Mouse (Mus musculus) midbrain, embryonic 14.5 days (tissue): ENCODE measurements around the gene Tgm5. TPM values are rescaled to one million over a fixed set of nuclear protein-coding genes. Genes with fewer than 3 reads are reported as not detected.

Experiments
- ATAC-seq: fragments of 200-750 bp; cut with Nextera tagmentation; 2 replicates; pipeline ENCODE4 v1.8.0; 2017; ENCODE audit warnings: moderate number of reproducible peaks, moderate library complexity; ENCODE audit not compliant: low FRiP score, low TSS enrichment
- DNase-seq: peaks from one replicate; pipeline ENCODE4 v3.0.0-alpha.2; 2015
- H3K27ac ChIP-seq: fragments of 300-500 bp; sonication (generic); replicated peaks from 2 replicates; pipeline ENCODE4 v1.5.1; 2014; ENCODE audit warnings: mild to moderate bottlenecking, low read depth, low read length, moderate library complexity
- H3K27me3 ChIP-seq: fragments of 300-500 bp; sonication (generic); 2 replicates; pipeline ENCODE4 v1.6.1; 2014; ENCODE audit warnings: low read length, control low read depth, mixed read lengths; ENCODE audit not compliant: control insufficient read depth, insufficient read depth
- H3K36me3 ChIP-seq: fragments of 300-500 bp; sonication (generic); 2 replicates; pipeline ENCODE4 v1.6.1; 2014; ENCODE audit warnings: low read length, control low read depth; ENCODE audit not compliant: control insufficient read depth, insufficient read depth
- H3K4me1 ChIP-seq: fragments of 300-500 bp; sonication (generic); 2 replicates; pipeline ENCODE4 v1.6.1; 2014; ENCODE audit warnings: mild to moderate bottlenecking, antibody characterized with exemption, low read length, control low read depth; ENCODE audit not compliant: control insufficient read depth, insufficient read depth
- H3K4me2 ChIP-seq: fragments of 300-500 bp; sonication (generic); 2 replicates; pipeline ENCODE4 v1.6.1; 2014; ENCODE audit warnings: mild to moderate bottlenecking, low read length, moderate library complexity
- H3K4me3 ChIP-seq: fragments of 300-500 bp; sonication (generic); replicated peaks from 2 replicates; pipeline ENCODE4 v1.5.1; 2014; ENCODE audit warnings: low read depth, low read length
- H3K9ac ChIP-seq: fragments of 300-500 bp; sonication (generic); replicated peaks from 2 replicates; pipeline ENCODE4 v1.6.1; 2014; ENCODE audit warnings: mild to moderate bottlenecking, low read length, moderate library complexity
- H3K9me3 ChIP-seq: fragments of 300-500 bp; sonication (generic); 2 replicates; pipeline ENCODE4 v1.6.1; 2016; ENCODE audit warnings: low read length, control low read depth, mixed read lengths; ENCODE audit not compliant: control insufficient read depth
- WGBS: fragments of 180-500 bp; shearing (Covaris S2); extraction: QIAGEN DNeasy Blood & Tissue Kit; methylation state at CpG from one replicate; pipeline ENCODE4 v1.1.7; 2014; 5-methylcytosine and 5-hydroxymethylcytosine counted together
- polyA plus RNA-seq: library from polyadenylated mRNA; unstranded; fragments of >200 nt; fragmentation: Nextera tagmentation; extraction: Ambion mirVana; gene quantifications from 2 replicates; pipeline ENCODE4 v1.2.1, GENCODE M21; 2014

Tgm5 gene
- polyA plus RNA-seq, 1 experiment from 2014 or later: not detected

- 24% methylated on average over 9 of the region's 9 CpGs for WGBS
- H3K4me2 ChIP-seq: no peak overlapping the region
- H3K4me3 ChIP-seq: no peak overlapping the region
- no peaks in the 10 kb centered on the region for H3K4me1 ChIP-seq
- no peak overlapping the region for H3K9ac ChIP-seq
- H3K27ac ChIP-seq: no peak overlapping the region
- ATAC-seq (no peak), DNase-seq (peak; percentile 88)
- H3K36me3 ChIP-seq: no peaks in the 10 kb centered on the region
- H3K9me3 ChIP-seq: no peaks in the 10 kb centered on the region
- H3K27me3 ChIP-seq: no peaks in the 10 kb centered on the region
Measured at GRCm38 (mm10) chr2:121102051-121102450, 16.4 kb upstream of the Tgm5 start.

GRCm38 (mm10) chr2:121089751-121090150, 4.1 kb upstream of the Tgm5 start:
- Histone ChIP-seq H3K4me2 (no peak overlapping the region), H3K4me3 (no peak overlapping the region), H3K9me3 (no peaks in the 10 kb centered on the region), H3K36me3 (no peaks in the 10 kb centered on the region), H3K27ac (no peak overlapping the region), H3K4me1 (no peaks in the 10 kb centered on the region), H3K27me3 (no peaks in the 10 kb centered on the region), H3K9ac (no peak overlapping the region)
- ATAC-seq (no peak), DNase-seq (no peak)
- 71% methylated on average over 4 of the region's 4 CpGs for WGBS

- H3K4me2 ChIP-seq: no peak overlapping the region
- DNase-seq: no peak
- H3K36me3 ChIP-seq: no peaks in the 10 kb centered on the region
- H3K9ac ChIP-seq: no peak overlapping the region
- no peak for ATAC-seq
- no peaks in the 10 kb centered on the region for H3K9me3 ChIP-seq
- no peaks in the 10 kb centered on the region for H3K4me1 ChIP-seq
- WGBS: 91% methylated on average over 3 of the region's 3 CpGs
- no peak overlapping the region for H3K27ac ChIP-seq
- no peaks in the 10 kb centered on the region for H3K27me3 ChIP-seq
- H3K4me3 ChIP-seq: no peak overlapping the region
Measured at GRCm38 (mm10) chr2:121088507-121088906, 2.9 kb upstream of the Tgm5 start.

DNA sequence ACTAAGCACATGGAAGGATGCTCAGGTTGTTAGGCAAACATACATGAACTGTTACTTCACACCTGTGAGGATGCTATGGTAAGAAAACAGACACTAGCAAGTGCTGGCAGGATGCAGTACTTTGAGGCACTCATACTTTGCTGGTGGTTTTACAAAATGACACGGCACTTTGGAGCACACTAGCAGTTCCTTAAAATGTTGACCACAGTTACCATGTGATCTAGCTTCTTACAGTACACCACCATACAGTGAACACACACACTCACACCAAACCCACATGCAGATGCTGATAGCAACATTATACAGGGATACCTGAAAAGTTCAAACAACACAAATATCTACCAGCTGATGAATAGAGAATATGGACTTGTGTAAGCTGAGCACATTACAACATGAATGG, 3.0 kb downstream of the Tgm5 start:
- DNase-seq (no peak), ATAC-seq (no peak)
- no peak overlapping the region for H3K27ac ChIP-seq
- no peaks in the 10 kb centered on the region for H3K36me3 ChIP-seq
- no peaks in the 10 kb centered on the region for H3K27me3 ChIP-seq
- H3K4me1 ChIP-seq: no peaks in the 10 kb centered on the region
- no peak overlapping the region for H3K9ac ChIP-seq
- WGBS: 95% methylated on average over 1 of the region's 1 CpGs
- H3K9me3 ChIP-seq: no peaks in the 10 kb centered on the region
- H3K4me2 ChIP-seq: no peak overlapping the region
- H3K4me3 ChIP-seq: no peak overlapping the region

- WGBS: 83% methylated on average over 7 of the region's 7 CpGs
- Histone ChIP-seq H3K27me3 (no peaks in the 10 kb centered on the region), H3K27ac (no peak overlapping the region), H3K36me3 (no peaks in the 10 kb centered on the region), H3K4me1 (no peaks in the 10 kb centered on the region), H3K9ac (no peak overlapping the region), H3K4me3 (no peak overlapping the region), H3K4me2 (no peak overlapping the region), H3K9me3 (no peaks in the 10 kb centered on the region)
- ATAC-seq: no peak
- DNase-seq: no peak
Measured at GRCm38 (mm10) chr2:121074747-121075146, 10.9 kb downstream of the Tgm5 start.

DNA sequence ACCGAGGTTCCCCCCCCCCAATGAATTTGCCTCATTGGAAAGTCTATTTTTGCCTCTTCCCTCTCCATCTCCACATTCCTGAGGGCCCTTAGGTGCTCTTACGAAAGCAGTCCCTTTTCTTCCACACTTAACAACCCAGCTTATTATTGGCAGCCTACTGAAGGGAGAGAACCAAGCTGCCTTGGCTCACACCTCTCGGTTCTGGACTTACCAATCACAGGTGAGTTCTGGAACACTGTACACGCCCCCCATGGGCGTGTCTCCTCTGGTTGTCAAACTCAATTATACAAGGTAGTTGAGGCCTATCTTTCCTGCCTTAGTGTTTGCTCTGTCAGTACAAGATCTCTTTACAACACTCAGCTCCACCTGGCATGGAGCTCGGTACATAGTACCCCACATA, 13.8 kb downstream of the Tgm5 start:
- Histone ChIP-seq H3K36me3 (no peaks in the 10 kb centered on the region), H3K27ac (no peak overlapping the region), H3K9me3 (no peaks in the 10 kb centered on the region), H3K4me3 (no peak overlapping the region), H3K27me3 (no peaks in the 10 kb centered on the region), H3K9ac (no peak overlapping the region), H3K4me2 (no peak overlapping the region), H3K4me1 (no peaks in the 10 kb centered on the region)
- WGBS: 82% methylated on average over 6 of the region's 6 CpGs
- DNase-seq (no peak), ATAC-seq (no peak)

DNA sequence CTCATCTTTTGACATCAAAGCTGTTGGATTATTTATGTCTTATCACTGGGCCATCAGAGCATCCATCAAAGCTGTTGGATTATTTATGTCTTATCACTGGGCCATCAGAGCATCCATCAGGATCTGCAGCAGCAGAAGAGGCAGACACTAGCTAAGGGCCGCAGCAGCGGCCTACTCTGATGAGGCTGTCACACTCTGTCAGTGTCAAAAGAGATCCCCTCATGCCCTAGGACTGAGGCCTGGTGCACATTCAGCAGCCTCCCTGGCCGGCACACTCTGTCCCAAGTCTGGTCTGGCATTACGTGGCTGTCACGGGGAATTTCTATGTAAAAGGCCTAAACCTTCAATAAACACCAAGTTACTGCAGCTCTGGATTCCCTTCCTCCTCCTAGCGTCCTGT, 16.1 kb downstream of the Tgm5 start:
- H3K4me1 ChIP-seq: no peaks in the 10 kb centered on the region
- WGBS: 52% methylated on average over 6 of the region's 6 CpGs
- no peak overlapping the region for H3K9ac ChIP-seq
- DNase-seq (no peak), ATAC-seq (no peak)
- H3K27ac ChIP-seq: no peak overlapping the region
- no peaks in the 10 kb centered on the region for H3K36me3 ChIP-seq
- H3K9me3 ChIP-seq: no peaks in the 10 kb centered on the region
- no peaks in the 10 kb centered on the region for H3K27me3 ChIP-seq
- H3K4me2 ChIP-seq: no peak overlapping the region
- H3K4me3 ChIP-seq: no peak overlapping the region

GRCm38 (mm10) chr2:121067116-121067515, 18.5 kb downstream of the Tgm5 start:
- H3K27me3 ChIP-seq: no peaks in the 10 kb centered on the region
- DNase-seq (no peak), ATAC-seq (no peak)
- no peak overlapping the region for H3K4me3 ChIP-seq
- H3K36me3 ChIP-seq: no peaks in the 10 kb centered on the region
- H3K9me3 ChIP-seq: no peaks in the 10 kb centered on the region
- H3K4me2 ChIP-seq: no peak overlapping the region
- no peaks in the 10 kb centered on the region for H3K4me1 ChIP-seq
- H3K27ac ChIP-seq: no peak overlapping the region
- H3K9ac ChIP-seq: no peak overlapping the region
- 52% methylated on average over 4 of the region's 4 CpGs for WGBS

GRCm38 (mm10) chr2:121061315-121061714, 24.3 kb downstream of the Tgm5 start:
- H3K4me2 ChIP-seq: no peak overlapping the region
- no peak for DNase-seq
- WGBS: 95% methylated on average over 2 of the region's 2 CpGs
- no peaks in the 10 kb centered on the region for H3K9me3 ChIP-seq
- no peak for ATAC-seq
- no peak overlapping the region for H3K9ac ChIP-seq
- no peaks in the 10 kb centered on the region for H3K27me3 ChIP-seq
- H3K4me1 ChIP-seq: no peaks in the 10 kb centered on the region
- no peak overlapping the region for H3K4me3 ChIP-seq
- no peaks in the 10 kb centered on the region for H3K36me3 ChIP-seq
- no peak overlapping the region for H3K27ac ChIP-seq
